Mouse (Mus musculus) heart, embryonic 16.5 days (tissue): ENCODE data around the gene Plekha1. TPM values are rescaled to one million over a fixed set of nuclear protein-coding genes. Genes with fewer than 3 reads are reported as not detected.
A peak's percentile ranks its signal among the peaks of the same experiment; 100 is the strongest.

Experiments
- ATAC-seq: fragments of 200-750 bp; cut with Nextera tagmentation; replicated peaks from 2 replicates; pipeline ENCODE4 v1.8.0; 2017; ENCODE audit warnings: moderate number of reproducible peaks; ENCODE audit not compliant: insufficient read depth, low FRiP score; ENCODE audit errors: extremely low read depth
- H3K27ac ChIP-seq: fragments of 300-500 bp; sonication (generic); 2 replicates; pipeline ENCODE4 v1.5.1; 2014; ENCODE audit warnings: mild to moderate bottlenecking, low read length, control low read depth, moderate library complexity
- H3K27me3 ChIP-seq: fragments of 300-500 bp; sonication (generic); 2 replicates; pipeline ENCODE4 v1.6.1; 2014; ENCODE audit warnings: low read length, mixed read lengths; ENCODE audit not compliant: control insufficient read depth, insufficient read depth
- H3K36me3 ChIP-seq: fragments of 300-500 bp; sonication (generic); 2 replicates; pipeline ENCODE4 v1.6.1; 2014; ENCODE audit not compliant: control insufficient read depth, insufficient read depth
- H3K4me1 ChIP-seq: fragments of 300-500 bp; sonication (generic); 2 replicates; pipeline ENCODE4 v1.6.1; 2014; ENCODE audit warnings: low read length, mixed read lengths; ENCODE audit not compliant: control insufficient read depth, insufficient read depth
- H3K4me2 ChIP-seq: fragments of 300-500 bp; sonication (generic); 2 replicates; pipeline ENCODE4 v1.6.1; 2014; ENCODE audit warnings: low read depth, mild to moderate bottlenecking, control low read depth, low read length
- H3K4me3 ChIP-seq: fragments of 300-500 bp; sonication (generic); 2 replicates; pipeline ENCODE4 v1.5.1; 2014; ENCODE audit warnings: mild to moderate bottlenecking, control low read depth, low read length
- H3K9ac ChIP-seq: fragments of 300-500 bp; sonication (generic); 2 replicates; pipeline ENCODE4 v1.6.1; 2014; ENCODE audit warnings: low read length, control low read depth
- H3K9me3 ChIP-seq: fragments of 300-500 bp; sonication (generic); replicated peaks from 2 replicates; pipeline ENCODE4 v1.6.1; 2016; ENCODE audit warnings: low read length; ENCODE audit not compliant: control insufficient read depth
- WGBS: fragments of 180-500 bp; shearing (Covaris S2); extraction: QIAGEN DNeasy Blood & Tissue Kit; methylation state at CpG from one replicate; pipeline ENCODE4 v1.1.7; 2014; 5-methylcytosine and 5-hydroxymethylcytosine counted together
- polyA plus RNA-seq: library from polyadenylated mRNA; unstranded; fragments of >200 nt; fragmentation: Nextera tagmentation; extraction: Ambion mirVana; gene quantifications from 2 replicates; pipeline ENCODE4 v1.2.1, GENCODE M21; 2015

The Plekha1 gene
- polyA plus RNA-seq, 1 experiment from 2014 or later = 55.2 TPM

DNA sequence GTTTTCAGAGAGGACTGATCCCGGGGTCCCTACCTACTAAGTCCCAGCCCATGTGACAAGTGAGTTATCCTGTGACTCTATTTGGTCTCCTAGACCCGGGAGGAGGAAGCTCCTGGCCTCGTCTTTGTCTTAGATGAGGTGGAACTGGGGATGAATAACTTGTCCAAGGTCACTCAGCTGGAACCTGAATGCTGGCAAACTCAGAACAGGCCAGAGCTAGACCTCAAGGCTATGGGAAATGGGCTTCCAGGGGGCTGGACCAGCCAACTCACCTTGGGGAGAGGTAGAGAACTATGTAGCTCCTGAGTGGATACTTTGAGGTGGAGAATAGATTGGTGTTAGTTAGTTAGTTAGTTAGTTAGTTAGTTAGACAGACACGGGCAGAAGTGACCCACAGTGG lies 72.4 kb downstream of the Plekha1 start:
- 58% methylated on average over 4 of the region's 4 CpGs for WGBS
- peak overlapping the region; percentile 84; the same call in 1 of the 2 replicates for H3K4me2 ChIP-seq
- peaks cover 19% of the 10 kb centered on the region for H3K4me1 ChIP-seq
- H3K4me3 ChIP-seq = no peak overlapping the region
- H3K27me3 ChIP-seq = peaks cover 12% of the 10 kb centered on the region
- no peak for ATAC-seq
- H3K9ac ChIP-seq = no peak overlapping the region
- H3K36me3 ChIP-seq = no peaks in the 10 kb centered on the region
- H3K27ac ChIP-seq = no peak overlapping the region
- H3K9me3 ChIP-seq = no peaks in the 10 kb centered on the region

DNA sequence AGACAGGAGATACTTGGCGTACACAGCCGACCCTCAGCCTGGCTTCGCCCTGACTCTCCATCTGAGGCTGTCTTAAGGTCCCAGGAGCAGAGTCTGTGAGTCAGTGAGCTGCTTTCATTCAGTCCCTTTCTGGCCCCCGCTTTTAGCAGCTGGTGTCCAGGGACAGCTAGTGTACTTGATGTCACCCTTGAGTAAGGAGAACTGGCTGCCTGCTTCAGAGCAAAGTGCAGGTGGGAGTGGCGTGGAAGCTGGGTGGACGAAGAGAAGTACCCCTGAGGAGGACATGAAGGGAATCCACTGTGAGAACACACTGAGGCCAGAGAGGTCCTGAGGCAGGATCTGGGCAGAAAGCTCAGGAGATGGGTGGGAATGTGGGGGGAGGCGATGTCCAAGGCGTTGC lies 73.3 kb downstream of the Plekha1 start:
- WGBS = 88% methylated on average over 8 of the region's 8 CpGs
- H3K9ac ChIP-seq = no peak overlapping the region
- no peaks in the 10 kb centered on the region for H3K36me3 ChIP-seq
- H3K9me3 ChIP-seq = no peaks in the 10 kb centered on the region
- no peak for ATAC-seq
- no peak overlapping the region for H3K4me2 ChIP-seq
- peaks cover 19% of the 10 kb centered on the region for H3K4me1 ChIP-seq
- H3K27me3 ChIP-seq = peaks cover 11% of the 10 kb centered on the region; the same call in 1 of the 2 replicates
- no peak overlapping the region for H3K4me3 ChIP-seq
- no peak overlapping the region for H3K27ac ChIP-seq

DNA sequence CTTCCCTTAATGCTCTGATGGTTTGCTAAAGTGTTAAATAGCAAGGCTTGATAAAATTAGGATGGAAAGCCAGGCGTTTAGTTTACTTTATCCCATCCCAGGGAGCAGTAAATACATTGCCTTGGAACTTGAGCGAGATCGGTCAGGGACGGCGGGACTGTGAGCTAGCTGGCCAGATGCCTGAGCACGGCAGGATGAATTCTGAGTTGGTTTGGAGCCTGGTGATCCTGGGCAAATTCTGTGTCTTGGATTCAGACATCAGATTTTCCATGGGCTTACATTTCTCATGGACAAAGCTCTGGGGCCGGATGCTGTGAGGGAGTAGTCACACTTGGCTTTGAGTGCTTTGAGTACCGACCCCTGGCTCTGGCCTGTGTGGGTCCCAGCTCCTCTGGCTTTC lies 75.2 kb downstream of the Plekha1 start:
- no peak overlapping the region for H3K9ac ChIP-seq
- no peaks in the 10 kb centered on the region for H3K9me3 ChIP-seq
- ATAC-seq = no peak
- no peak overlapping the region for H3K4me2 ChIP-seq
- no peak overlapping the region for H3K27ac ChIP-seq
- H3K27me3 ChIP-seq = 0 out of 2 replicates have a peak, but pooled peaks cover 3% of the 10 kb centered on the region
- H3K4me1 ChIP-seq = peaks cover 17% of the 10 kb centered on the region
- no peaks in the 10 kb centered on the region for H3K36me3 ChIP-seq
- WGBS = 67% methylated on average over 8 of the region's 8 CpGs
- H3K4me3 ChIP-seq = no peak overlapping the region

DNA sequence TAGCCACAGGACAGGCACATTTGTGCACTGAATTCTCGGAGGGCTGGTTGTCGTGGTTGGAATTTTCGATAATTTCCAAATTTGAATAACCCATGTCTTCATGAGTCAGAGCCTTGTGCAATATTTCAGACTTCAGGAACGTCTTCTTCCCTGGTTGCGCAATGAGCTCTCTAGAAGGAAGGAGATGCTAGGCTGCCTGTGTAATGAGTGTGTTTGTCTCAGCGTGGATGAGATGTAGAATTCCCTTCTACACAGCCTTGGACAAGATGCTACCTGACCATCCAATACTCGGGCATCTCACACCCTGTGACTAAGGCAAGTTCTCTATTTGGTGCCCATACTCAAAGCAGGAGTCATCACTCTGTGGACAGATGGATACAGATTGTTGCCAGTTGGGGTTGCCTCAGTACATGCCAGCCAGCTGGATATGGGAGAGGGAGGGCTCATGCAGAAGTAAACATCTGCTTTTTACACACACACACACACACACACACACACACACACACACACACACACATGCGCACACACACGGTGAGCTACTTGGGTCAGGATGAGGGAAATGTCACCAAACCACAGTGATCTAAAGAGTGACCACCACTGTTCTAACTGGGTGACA lies 77.8 kb downstream of the Plekha1 start:
- Histone ChIP-seq H3K4me1 (peaks cover 13% of the 10 kb centered on the region), H3K36me3 (no peaks in the 10 kb centered on the region), H3K27ac (no peak overlapping the region), H3K4me3 (no peak overlapping the region), H3K9ac (no peak overlapping the region), H3K9me3 (no peaks in the 10 kb centered on the region), H3K27me3 (no peaks in the 10 kb centered on the region), H3K4me2 (no peak overlapping the region)
- no peak for ATAC-seq
- WGBS = 84% methylated on average over 9 of the region's 9 CpGs

DNA sequence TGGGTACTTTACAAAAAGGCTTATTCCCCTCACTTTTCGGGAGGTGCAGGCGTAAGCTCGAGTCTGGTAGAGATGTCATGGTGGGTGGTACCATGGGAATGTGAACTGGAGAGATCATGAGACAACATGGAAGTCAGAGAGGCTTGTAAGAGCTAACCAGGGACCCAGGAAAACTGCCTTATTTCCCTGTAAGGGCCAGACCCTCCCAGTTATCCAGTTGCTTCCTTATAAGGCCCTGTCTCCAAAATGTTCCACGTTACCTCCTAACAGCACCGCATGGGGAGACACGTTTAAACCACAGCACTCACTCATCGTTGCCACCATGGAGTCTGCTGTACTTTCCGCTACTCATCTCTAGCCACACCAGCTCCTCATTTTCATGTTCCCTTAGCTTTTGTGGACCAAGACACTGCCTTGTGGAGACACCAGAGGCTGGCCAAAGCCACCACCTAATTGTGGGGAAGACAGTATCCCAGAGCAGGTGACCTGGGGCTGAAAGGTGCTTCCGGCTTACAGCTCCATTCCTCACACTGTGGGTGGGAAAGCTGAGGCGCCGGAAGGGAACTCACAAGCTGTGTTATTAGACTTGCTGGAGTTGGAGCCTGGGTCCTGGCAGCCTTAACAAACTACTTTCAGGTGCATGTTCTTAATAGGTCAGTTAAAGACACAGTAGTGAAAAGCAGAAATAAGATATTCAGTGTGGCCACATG lies 79.4 kb downstream of the Plekha1 start:
- H3K9me3 ChIP-seq = no peaks in the 10 kb centered on the region
- no peak overlapping the region for H3K9ac ChIP-seq
- H3K4me1 ChIP-seq = peaks cover 22% of the 10 kb centered on the region
- no peak overlapping the region for H3K4me2 ChIP-seq
- H3K27ac ChIP-seq = no peak overlapping the region
- WGBS = 90% methylated on average over 11 of the region's 11 CpGs
- no peak for ATAC-seq
- no peaks in the 10 kb centered on the region for H3K27me3 ChIP-seq
- H3K4me3 ChIP-seq = no peak overlapping the region
- no peaks in the 10 kb centered on the region for H3K36me3 ChIP-seq

DNA sequence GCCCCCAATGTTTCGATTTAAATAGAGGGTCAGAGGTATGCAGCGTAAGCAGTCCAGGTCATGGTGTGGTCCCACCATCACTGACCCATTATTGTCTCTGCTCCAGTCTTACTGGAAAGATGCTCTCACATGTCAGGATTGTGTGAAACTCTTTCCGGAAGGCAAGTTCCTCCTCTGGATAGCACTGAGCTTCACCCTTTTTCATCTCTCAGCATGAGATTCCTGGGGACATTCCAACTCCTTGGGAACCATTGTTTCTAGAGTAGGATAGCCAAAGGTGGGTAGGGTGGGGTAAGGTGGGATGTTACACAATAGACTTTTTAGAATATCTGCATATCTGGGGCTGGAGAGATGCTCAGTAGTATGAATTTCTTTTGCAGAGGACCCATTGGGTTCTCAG lies 80.2 kb downstream of the Plekha1 start:
- Histone ChIP-seq H3K9ac (no peak overlapping the region), H3K4me3 (no peak overlapping the region), H3K4me1 (peaks cover 17% of the 10 kb centered on the region), H3K27ac (no peak overlapping the region), H3K27me3 (no peaks in the 10 kb centered on the region), H3K36me3 (no peaks in the 10 kb centered on the region), H3K9me3 (no peaks in the 10 kb centered on the region), H3K4me2 (no peak overlapping the region)
- 90% methylated on average over 3 of the region's 3 CpGs for WGBS
- no peak for ATAC-seq

DNA sequence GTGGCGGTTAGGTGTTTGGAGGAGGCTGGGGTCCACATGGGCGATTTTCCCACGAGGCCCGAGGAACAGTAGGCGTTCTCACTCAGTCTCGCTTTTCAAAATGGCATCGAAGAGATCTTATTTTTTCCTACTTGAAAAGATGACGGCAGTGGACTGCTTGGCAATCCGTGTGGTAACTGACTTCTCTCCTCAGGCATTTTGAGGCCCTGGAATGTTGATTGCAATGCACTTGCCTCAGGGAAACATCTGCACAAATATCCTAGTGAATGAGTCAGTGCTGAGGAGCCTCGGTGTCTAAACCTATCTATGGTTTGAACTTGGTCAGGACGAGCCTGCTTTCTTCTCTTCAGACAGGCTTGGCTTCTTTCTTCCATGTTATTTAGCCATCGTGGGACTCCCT lies 80.7 kb downstream of the Plekha1 start:
- no peaks in the 10 kb centered on the region for H3K27me3 ChIP-seq
- H3K4me3 ChIP-seq = no peak overlapping the region
- WGBS = 74% methylated on average over 12 of the region's 12 CpGs
- ATAC-seq = no peak
- H3K36me3 ChIP-seq = no peaks in the 10 kb centered on the region
- peaks cover 23% of the 10 kb centered on the region for H3K4me1 ChIP-seq
- no peaks in the 10 kb centered on the region for H3K9me3 ChIP-seq
- H3K4me2 ChIP-seq = no peak overlapping the region
- H3K9ac ChIP-seq = no peak overlapping the region
- H3K27ac ChIP-seq = no peak overlapping the region

DNA sequence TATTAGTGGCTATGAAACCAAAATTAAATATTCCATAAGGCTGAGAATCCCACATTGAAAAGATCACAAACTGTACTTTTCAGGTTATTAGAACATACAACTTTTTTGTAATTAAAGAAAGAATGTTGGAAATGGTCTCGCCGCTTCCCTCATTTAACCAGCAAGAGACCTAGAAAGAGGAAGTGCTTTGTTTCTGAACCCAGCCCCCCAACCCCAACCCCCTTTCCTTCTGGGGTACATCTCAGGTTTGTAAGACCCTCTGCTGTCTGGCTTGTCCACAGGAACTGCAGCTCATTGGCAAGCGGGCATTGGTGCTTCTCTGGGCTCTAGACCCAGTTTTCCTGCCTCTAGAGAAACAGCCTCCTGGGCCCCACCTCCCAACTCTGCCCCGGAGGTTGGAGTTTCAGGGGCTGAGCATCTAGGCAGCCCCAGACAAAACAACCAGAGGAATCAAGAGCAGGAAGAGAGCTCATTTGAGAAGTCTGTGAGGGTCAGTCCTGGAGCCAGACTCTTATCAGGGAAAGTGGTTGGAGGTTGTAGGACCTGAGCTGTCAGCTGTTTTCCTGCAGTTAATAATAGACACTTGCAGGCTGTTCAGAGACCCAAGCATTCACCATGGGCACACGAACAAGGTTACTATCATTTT lies 83.1 kb downstream of the Plekha1 start:
- H3K9me3 ChIP-seq = no peaks in the 10 kb centered on the region
- ATAC-seq = peak; percentile 88
- WGBS = 31% methylated on average over 5 of the region's 5 CpGs
- peak overlapping the region; percentile 95 for H3K27ac ChIP-seq
- H3K9ac ChIP-seq = peak overlapping the region; percentile 44; the same call in 1 of the 2 replicates
- no peaks in the 10 kb centered on the region for H3K36me3 ChIP-seq
- H3K4me2 ChIP-seq = peak overlapping the region; percentile 61
- H3K27me3 ChIP-seq = no peaks in the 10 kb centered on the region
- H3K4me1 ChIP-seq = peaks cover 23% of the 10 kb centered on the region
- H3K4me3 ChIP-seq = peak overlapping the region; percentile 25

DNA sequence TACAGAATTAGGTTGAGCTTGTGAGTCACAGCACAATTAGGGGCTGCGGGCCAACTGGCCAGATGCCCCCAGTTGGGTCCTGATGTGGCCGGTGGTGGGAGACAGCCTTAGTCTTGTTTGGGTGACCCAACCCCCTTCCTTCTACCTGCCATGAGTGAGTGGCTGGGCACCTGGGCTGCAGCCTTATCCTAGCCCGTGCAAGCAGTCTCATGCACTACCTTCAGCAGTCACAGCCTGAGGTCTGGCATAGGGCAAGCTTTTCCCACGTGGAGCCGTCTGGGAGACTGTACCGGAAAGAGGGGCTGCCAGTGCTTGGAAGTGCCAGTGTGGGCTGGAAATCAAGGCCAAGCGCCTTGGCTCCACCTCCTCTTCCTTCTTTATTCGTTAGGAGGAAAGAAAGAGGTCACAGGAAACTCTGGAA lies 83.8 kb downstream of the Plekha1 start:
- H3K9ac ChIP-seq = peak overlapping the region; percentile 44
- H3K4me3 ChIP-seq = peak overlapping the region; percentile 25
- H3K27ac ChIP-seq = peak overlapping the region; percentile 95
- ATAC-seq = peak; percentile 84
- H3K4me2 ChIP-seq = peak overlapping the region; percentile 61
- H3K4me1 ChIP-seq = peaks cover 23% of the 10 kb centered on the region
- WGBS = 11% methylated on average over 8 of the region's 8 CpGs
- no peaks in the 10 kb centered on the region for H3K27me3 ChIP-seq
- no peaks in the 10 kb centered on the region for H3K36me3 ChIP-seq
- no peaks in the 10 kb centered on the region for H3K9me3 ChIP-seq
